Mouse (Mus musculus) T-helper 1 cell (primary cell): Measurements from ENCODE around the gene Macrod2.

Experiments
- in situ Hi-C: fragments of 300-600 bp; cut with MboI, MseI; formaldehyde crosslinking; loops from one replicate; pipeline ENCODE4 v1.15.1; 2025; ENCODE audit warnings: high pct_unique_total_duplicates

Gene Macrod2

DNA sequence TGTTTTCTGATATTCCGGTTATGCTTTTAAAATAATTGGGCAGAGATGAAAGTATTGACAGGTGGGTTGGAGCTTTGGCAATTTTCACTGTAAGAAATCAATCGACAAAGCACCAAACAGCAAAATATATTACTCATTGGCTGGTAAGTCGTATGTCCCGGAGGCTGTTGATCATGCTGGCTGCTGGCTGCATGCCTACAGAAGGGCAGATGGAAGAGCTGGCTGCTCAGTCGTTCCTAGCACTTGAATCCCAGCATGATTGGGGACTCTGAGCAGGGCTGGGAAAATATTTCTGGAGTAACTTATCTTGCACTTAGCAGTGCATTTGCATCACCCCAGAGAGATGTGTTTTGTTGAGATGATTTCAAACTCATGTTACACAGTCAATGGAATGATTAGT is 1223.1 kb downstream of the Macrod2 start:
- in situ Hi-C loops = no loop called here

- in situ Hi-C loops = no loop called here
Measured at GRCm38 (mm10) chr2:141664051-141664450, 1268.9 kb downstream of the Macrod2 start.

- in situ Hi-C loops = no loop called here
Measured at GRCm38 (mm10) chr2:141672814-141673213, 1277.7 kb downstream of the Macrod2 start.

DNA sequence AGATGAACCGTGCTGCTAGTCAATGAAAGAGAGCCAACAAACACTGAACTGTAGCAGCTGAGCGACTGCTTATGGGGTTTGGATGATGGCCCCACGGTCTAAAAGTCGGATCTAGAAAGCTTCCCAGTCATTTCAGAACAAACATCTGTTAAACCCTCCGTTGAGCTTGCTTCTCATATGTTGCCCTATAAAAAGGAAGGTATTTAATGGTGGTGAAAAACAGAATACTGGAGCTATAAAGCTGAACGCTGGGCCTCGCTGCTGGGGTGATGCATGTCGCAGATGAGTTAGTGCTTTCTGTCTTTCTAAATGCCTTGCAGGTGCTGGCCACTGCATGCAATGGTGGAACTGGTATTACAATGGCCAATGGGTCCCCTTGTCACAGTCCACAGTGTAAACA is 1278.3 kb downstream of the Macrod2 start:
- in situ Hi-C loops = no loop called here

DNA sequence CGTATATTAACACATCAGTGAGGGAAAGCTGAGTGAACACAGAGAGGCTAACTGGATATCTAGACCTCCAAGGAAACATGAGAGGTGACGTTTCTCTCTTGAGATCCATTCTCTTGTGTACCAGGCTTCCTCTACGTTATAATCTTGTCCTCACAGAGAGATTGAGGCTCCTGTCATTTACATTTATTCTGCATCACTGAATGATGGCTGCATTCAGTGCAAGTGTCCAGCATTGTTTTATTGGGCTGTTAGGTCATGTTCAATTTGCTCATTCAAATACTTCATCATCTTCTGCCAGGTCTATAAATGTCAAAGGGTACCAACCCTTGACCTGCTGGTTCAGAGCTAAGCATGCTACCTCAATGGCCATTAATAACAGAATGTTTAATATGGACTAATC is 1302.4 kb downstream of the Macrod2 start:
- in situ Hi-C loops = no loop called here

GRCm38 (mm10) chr2:141698320-141698719 is 1303.2 kb downstream of the Macrod2 start:
- in situ Hi-C loops = no loop called here

DNA sequence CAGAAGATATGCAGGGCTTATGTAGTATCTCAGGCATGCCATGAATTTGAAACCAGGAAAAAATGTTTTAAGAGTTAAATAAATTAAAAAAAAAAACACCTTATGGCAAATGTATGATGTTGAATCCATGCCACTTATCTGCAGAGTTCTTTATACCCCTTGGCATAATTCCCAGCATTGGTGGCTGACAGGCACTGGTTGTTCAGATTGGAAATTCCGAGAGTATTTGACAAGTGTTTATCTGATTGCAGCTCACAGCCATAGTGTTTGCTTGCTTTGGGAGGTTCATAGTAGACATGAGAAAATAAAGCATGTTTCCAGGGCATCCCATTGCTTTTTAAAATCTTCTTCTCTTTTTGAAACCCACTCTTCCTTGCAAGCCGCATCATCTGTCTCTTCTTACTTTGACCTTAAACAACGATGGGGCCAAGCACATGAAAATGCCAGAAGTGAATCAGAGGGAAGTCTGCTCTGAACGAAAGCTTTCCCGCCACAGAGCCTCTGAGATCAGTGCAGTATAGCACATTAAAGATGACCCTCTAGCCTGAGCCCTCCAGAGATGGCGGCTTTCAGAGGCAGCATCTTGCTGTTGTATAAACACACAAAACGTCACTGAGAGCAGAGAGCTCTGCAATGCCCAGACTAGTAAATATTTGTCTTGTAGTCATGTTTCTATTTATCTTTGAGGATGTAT is 1305.8 kb downstream of the Macrod2 start:
- in situ Hi-C loops = no loop called here

DNA sequence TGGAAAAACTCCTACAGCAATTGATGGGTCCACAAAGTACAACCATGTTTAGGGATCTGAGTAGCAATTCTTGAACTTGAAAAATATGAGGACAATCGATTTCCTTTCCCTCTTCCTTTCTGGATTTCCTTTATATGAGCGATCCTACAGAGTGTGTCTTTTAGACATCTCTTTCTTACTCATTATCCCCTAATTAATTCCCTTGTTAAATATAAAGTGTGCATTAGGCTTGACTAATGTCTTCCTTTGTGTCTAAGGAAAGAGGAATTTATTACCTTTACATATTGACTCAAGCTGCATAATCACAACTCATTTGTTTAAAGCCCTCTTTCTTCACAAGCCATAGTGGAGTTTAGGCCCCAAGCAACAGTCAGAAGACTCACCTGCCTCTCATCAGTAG is 1316.7 kb downstream of the Macrod2 start:
- in situ Hi-C loops = no loop called here

DNA sequence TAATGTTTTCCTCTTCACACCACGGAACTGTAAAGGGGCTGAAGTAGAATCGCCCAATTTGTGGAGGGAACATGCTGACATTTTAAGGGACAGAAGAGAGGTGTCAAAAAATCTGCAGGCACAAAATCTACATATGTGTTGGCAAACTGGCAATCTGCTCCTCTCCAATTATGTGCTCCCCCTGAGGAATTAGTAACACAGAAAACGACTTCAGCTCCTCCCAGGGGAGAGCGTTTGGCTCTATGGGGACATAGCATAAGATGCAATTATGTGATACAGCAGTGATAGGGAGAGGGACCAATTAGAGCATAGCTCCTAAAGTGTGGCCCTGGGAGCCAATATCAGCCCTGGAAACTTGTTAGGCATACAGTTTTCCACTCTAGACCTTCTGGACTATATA is 1317.2 kb downstream of the Macrod2 start:
- in situ Hi-C loops = no loop called here

DNA sequence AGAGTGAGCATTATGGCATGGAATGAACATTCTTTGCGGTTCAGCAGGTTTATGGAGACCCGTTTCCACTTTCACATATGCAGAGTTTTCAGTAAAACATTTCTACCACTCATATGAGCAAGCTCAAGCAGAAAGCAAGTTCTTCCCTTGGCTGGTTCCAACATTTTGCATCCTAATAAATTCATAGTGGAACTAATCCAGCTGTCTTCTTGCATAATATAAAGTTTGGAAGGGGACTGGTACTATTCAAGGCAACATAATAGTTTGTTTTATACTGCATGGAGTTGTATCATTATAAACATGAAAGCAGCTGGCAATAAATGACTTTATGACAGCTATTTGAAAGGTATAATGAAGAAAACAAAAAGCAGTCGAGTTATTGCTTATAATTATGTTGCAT is 1320.0 kb downstream of the Macrod2 start:
- in situ Hi-C loops = no loop called here

DNA sequence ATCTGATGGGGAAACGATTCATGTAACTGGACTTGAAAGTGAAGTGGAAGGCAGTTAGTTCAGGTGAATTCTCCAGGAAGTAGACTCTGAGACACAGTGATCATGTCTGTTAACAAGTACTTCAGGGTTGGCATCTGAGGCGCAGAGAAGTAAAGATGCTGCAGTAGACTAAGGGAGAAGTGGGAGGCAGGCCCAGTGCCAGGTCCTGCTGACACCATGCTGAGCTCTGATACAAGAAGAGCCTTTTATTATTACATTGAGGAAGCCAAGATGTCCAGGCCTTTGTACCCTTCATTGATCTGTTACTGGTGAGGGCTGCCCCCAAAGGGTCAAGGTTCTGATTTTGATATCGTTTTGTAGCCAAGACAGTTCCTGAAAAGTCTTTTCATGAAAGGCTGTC is 1327.4 kb downstream of the Macrod2 start:
- in situ Hi-C loops = no loop called here

DNA sequence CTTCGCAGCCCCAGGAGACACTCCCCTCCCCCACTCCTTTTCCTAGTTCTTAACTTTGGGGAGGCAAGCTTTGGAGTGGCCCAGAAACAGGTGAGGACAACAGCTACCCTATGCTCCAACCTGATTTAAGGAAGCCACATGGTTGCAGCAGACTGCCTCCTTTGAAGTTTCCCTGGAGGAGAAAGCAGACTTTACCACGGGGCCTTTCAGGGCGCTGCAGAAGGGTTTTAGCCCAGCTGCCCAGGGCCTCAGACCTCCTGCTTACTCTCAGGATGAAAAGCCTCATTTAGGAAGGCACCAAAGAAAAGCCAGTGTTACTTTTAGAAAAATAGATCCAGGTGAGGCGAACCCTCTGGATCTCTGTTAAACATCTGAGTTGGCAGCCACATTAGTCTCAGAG is 1333.9 kb downstream of the Macrod2 start:
- in situ Hi-C loops = no loop called here

GRCm38 (mm10) chr2:141736685-141737456 is 1341.8 kb downstream of the Macrod2 start:
- in situ Hi-C loops = no loop called here

GRCm38 (mm10) chr2:141738702-141739101 is 1343.6 kb downstream of the Macrod2 start:
- in situ Hi-C loops = no loop called here

DNA sequence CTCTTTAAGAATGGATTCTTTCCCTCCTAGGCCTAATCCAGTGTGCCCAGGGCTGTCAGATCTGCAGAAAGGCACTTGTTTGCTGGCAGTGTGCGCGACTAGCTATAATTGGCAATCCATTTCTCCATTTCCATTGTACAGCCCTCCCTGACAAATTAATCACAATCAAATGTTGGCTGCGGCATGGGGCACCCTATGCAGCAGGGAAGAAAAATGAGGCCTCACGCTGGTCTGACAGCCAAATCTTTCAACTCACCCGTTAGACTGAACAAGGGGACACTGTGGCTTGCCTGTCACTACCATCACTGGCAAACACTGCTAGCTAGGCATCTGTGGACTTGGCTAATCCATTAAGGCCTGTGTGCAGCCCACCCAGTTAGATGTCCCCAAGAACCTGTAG is 1345.2 kb downstream of the Macrod2 start:
- in situ Hi-C loops = no loop called here

GRCm38 (mm10) chr2:141800236-141800635 is 1405.1 kb downstream of the Macrod2 start:
- in situ Hi-C loops = no loop called here

- in situ Hi-C loops = no loop called here
Measured at GRCm38 (mm10) chr2:141800909-141801308, 1405.8 kb downstream of the Macrod2 start.

DNA sequence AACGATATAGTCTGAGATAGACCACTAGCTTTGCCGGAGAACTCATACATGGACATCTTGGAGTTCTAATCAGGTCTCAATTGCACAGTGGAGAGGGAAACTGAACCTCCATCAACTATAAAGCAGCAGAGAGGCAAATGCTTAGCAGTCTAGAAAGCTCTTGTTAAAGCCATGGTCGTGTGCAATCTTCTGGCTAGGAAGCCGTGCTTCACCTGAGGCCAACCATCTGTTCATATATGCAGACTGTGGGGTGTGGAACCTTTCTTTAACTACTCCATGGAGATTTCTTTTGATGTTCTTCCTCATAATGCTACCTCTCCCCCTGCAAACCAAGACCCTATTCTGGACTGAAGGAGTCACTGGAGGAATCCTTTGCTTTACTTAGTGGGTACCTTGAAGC is 1421.2 kb downstream of the Macrod2 start:
- in situ Hi-C loops = no loop called here

DNA sequence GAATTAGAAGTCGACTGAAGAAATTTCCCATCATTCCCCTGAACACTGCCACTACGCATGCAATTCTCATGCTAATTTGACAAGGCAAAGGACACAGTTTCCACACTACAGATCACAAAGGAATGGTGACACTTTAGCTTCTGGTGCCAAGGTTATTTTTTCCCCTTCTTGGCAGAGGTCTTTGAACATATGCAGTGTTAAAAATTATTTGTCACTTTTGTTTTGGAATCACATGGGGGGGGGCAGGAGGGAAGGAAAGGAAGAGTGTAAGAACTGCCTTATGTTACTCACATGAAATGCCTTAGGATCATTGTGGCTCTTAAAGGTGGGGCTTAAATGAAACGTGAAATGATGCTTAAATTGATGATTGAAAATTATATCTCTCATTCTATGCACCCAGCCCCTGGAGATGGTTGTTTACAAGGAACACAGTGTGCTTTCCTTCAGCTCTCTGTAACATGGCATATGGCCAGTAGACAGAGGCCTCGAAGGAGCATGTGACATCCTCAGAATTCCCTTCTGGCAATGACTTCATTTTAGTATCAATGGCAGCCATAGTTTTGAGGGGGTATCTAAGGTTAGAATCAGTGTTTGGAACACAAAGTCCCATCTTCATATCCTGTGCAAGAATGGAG is 1422.6 kb downstream of the Macrod2 start:
- in situ Hi-C loops = no loop called here

DNA sequence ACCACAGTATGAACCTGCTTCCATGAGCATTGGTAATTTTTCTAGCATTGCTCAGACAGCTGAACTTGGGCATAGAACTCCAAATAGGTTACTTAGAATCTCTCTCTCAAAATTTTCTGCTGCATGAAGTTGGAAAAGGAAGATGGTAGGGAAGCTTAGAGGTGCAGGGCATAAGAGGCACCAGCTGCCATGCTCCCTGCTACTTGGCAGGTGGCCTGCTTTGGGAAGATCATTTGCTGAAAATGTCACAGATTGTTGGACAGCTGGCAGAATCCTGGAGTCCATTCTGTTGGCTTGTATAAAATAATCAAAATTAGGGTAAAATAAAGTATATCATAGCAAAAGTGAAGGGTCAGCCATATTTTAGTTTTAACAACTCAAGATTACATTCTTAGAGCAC is 1425.7 kb downstream of the Macrod2 start:
- in situ Hi-C loops = no loop called here

DNA sequence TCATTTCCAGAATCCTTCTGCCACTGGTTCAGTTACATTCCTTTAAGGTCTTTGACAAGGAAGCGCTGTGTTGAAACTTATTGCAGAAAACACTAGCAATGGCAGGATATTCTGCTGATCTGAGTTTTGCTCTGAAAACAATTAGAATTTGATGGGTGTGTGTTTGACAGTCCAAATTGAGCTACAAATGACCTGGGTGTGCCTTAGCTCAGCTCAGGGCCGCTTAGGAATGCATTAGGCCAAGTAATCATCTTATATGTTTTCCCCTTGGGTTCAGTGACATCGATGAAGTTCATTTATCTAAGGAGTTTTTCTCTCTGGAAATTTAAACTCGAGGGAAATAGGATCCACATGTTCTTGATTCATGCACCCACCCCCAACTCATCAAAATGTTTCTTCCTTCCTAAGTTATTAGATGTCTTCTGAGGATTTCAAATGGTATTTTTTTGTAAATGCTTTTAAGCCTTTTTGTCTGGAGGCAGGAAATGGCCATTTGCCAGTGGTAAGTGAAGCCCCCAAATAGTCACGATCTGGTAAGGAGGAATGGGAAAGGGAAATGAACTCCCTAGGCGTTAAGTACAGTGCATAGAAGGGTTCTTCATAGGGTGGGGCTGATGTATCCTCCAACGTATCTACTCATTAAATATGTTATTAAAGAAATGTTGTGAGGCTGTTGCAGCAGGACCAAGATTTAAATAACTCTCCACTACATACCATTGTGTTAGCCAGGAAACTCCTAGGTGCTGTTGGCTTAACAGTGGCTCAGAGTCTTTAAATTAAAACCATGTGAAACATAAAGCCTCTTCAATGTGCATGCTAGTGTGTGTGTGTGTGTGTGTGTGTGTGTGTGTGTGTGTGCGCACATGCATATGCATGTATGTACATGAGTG is 1430.7 kb downstream of the Macrod2 start:
- in situ Hi-C loops = no loop called here

GRCm38 (mm10) chr2:141830496-141830895 is 1435.4 kb downstream of the Macrod2 start:
- in situ Hi-C loops = no loop called here
